Mouse (Mus musculus) kidney, adult 18-20 months (tissue): ENCODE results near the gene Csn2.

Experiments used
- DNase-seq: peaks from one replicate; pipeline ENCODE4 v3.0.0; 2021

Gene Csn2

DNA sequence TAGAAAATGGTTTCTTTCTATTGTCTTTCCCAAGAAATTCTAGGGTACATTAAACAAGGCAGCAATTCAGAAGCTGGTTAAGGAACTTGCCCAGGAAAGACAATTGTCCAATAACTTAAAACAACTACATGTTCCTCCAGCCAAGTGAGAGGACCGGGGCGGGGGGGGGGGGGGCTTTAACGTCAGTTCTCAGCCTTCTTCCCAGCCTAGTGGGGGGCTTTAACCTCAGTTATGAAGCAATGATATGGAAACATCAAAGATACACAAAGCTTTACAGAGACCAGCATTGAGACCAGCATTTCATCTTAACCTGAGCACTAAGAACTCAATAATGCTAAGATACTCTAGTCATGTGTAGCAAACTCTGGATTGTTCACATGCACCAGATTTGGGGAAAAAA lies at the start of gene Csn2:
Gene Csn2, minus strand, starts transcription at position 101 of the 400 bp plus-strand sequence.
- DNase-seq = no peak

DNA sequence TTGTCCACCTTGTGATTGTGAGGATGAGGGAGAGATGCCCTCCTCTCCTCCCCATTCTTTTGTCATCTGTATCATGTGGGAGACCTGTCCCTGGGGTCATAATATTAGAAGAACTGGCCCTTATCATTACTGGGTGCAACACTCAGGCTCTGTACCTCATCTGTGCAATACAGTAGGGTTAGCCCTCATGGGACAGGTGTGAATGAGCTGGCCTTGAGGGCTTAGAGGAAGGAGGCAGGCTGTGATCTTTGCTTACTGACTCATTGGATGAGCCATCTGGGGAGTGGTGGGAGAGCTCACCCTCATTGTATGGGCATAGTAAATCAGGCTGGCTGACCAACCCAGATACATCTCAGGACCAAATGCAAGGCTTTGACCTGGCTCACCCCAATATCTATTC lies 35.4 kb upstream of the Csn2 start:
- DNase-seq = no peak

DNA sequence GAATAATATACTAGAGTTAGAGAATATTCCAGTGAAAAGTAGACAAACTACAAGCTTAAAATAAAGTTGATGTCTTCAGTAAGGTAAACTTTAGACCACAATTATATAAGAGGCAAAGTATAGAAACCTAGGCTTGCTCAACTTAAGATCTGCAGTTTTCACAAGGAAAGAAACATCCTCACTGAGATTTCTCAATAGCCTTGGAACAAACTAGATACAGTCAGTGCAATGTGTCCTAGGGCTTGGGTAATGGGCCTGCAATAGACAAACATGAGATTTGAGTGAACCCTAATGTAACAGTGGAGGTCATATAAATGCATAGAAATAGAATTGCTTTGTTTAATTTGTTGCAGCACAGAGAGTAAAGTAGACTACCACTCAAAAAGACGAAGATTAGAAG lies 6.5 kb upstream of the Csn2 start:
- DNase-seq = no peak

DNA sequence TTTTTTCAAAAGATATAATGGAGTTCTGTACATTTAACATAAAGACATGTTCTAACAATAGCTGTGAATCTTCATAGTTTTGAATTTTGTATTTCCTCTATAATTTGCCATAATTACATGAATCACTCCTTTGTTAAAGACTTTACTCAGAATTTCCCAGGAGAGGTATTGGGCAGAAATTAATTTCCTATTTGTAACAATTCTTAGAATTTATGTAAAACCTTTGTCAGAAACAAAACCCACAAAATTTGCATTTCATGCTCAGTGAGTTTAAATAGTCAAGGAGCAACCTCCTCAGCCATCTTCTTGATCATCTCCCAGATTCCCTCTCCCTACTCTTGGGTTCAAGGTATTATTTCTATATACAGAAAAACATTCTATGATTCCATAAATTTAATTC lies 33.5 kb downstream of the Csn2 start, which contains the start of gene Csn1s1:
Gene Csn1s1, plus strand, starts transcription at position 301 of the 400 bp plus-strand sequence.
- no peak for DNase-seq

DNA sequence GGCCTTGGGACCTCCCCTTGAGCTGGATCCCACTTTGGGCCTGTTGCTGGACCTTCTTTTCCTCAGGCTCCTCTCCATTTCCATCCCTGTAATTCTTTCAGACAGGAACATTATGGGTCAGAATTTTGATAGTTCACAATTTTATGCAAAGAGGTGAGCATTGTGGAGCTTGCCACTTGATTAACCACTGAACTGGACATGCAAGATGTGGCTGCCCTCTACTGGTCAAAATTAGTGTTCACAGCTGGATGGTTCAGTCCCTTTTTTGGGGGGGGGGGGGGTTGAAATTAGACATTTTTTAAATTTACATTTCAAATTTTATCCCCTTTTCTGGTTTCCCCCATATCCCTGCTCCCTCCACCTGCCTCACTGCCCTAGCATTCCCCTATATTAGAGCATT lies 56.6 kb downstream of the Csn2 start:
- DNase-seq = peak; percentile 52
